In genomic region chr13:59515074-59515473, GRCm38 (mm10) we compare ENCODE assay signal across 8 mouse cellular contexts.
DNase-seq lines count a peak whose midpoint lies in the region; ATAC-seq and TF ChIP-seq lines count a peak whose summit lies in the region.
"Had no signal": no experiment of that assay in that cellular context is flagged by ENCODE, and none has a peak within 500 bp of the region (broad histone marks: within the 10 kb centered on the region; RNA-seq: fewer than 3 reads in every experiment).

No protein-coding gene starts in this region.

- DNase-seq in midbrain, embryonic 10.5 days (ENCODE audit: low spot score): peak; percentile 38
- DNase-seq in G1E (ENCODE audit: low spot score): peak; percentile 19
- DNase-seq in brain, adult 2 months (ENCODE audit: low read depth, low spot score): peak; percentile 67
- DNase-seq in gastrocnemius, postnatal 10 days: peak; percentile 47
- peak; percentile 55 for DNase-seq in lung, embryonic 14.5 days
- peak; percentile 42 for DNase-seq in thymus, postnatal 25 days

- no peak overlapping the region for H3K4me3 ChIP-seq in midbrain, embryonic 10.5 days
- no peak overlapping the region for H3K4me3 ChIP-seq in midbrain, embryonic 13.5 days (replicated peaks)
- H3K4me3 ChIP-seq in G1E (ENCODE audit: low read depth, low read length): no peak overlapping the region
- no peak overlapping the region for H3K4me3 ChIP-seq in lung, embryonic 14.5 days (ENCODE audit: low read depth, low read length)
- H3K4me3 ChIP-seq: midbrain, embryonic 12.5 days had no signal

- no peak overlapping the region for H3K27ac ChIP-seq in midbrain, embryonic 10.5 days (replicated peaks)
- no peak overlapping the region for H3K27ac ChIP-seq in midbrain, embryonic 13.5 days
- H3K27ac ChIP-seq in lung, embryonic 14.5 days (ENCODE audit: low read depth): no peak overlapping the region
- H3K27ac ChIP-seq: midbrain, embryonic 12.5 days had no signal

- no peak for ATAC-seq in midbrain, embryonic 13.5 days
- ATAC-seq in G1E (ENCODE audit: extremely low read depth, insufficient number of reproducible peaks, low FRiP score, poor library complexity, severe bottlenecking): peak; percentile 49
- ATAC-seq in lung, embryonic 14.5 days (ENCODE audit: insufficient read depth): no peak

- no peaks in the 10 kb centered on the region for H3K4me1 ChIP-seq in midbrain, embryonic 10.5 days
- H3K4me1 ChIP-seq in midbrain, embryonic 13.5 days (replicated peaks): no peaks in the 10 kb centered on the region
- H3K4me1 ChIP-seq in G1E (ENCODE audit: insufficient read depth, low read depth, low read length): peaks cover 7% of the 10 kb centered on the region; the same call in 1 of the 2 replicates
- no peaks in the 10 kb centered on the region for H3K4me1 ChIP-seq in lung, embryonic 14.5 days (ENCODE audit: insufficient read depth)
- H3K4me1 ChIP-seq: midbrain, embryonic 12.5 days had no signal

- no peak overlapping the region for H3K9ac ChIP-seq in midbrain, embryonic 13.5 days (replicated peaks)
- H3K9ac ChIP-seq in lung, embryonic 14.5 days: no peak overlapping the region
- H3K9ac ChIP-seq: midbrain, embryonic 12.5 days had no signal

- H3K4me2 ChIP-seq in midbrain, embryonic 13.5 days (replicated peaks): no peak overlapping the region
- no peak overlapping the region for H3K4me2 ChIP-seq in lung, embryonic 14.5 days
- H3K4me2 ChIP-seq: midbrain, embryonic 12.5 days had no signal

- no peaks in the 10 kb centered on the region for H3K27me3 ChIP-seq in midbrain, embryonic 10.5 days (ENCODE audit: low read depth, poor library complexity, severe bottlenecking)
- no peaks in the 10 kb centered on the region for H3K27me3 ChIP-seq in midbrain, embryonic 13.5 days
- no peaks in the 10 kb centered on the region for H3K27me3 ChIP-seq in G1E (ENCODE audit: insufficient read depth, low read length)
- no peaks in the 10 kb centered on the region for H3K27me3 ChIP-seq in lung, embryonic 14.5 days (ENCODE audit: insufficient read depth, low read length)
- H3K27me3 ChIP-seq: midbrain, embryonic 12.5 days had no signal

- TF ChIP-seq CTCF in G1E (IDR thresholded peaks at IDR 0.05; ENCODE audit: low read depth, low read length): peak; percentile 45
- peak; percentile 51 for TF ChIP-seq CTCF in lung, embryonic 14.5 days (IDR thresholded peaks at IDR 0.05; ENCODE audit: low read depth)

- H3K36me3 ChIP-seq in midbrain, embryonic 10.5 days: peaks cover 6% of the 10 kb centered on the region; the same call in 1 of the 2 replicates
- H3K36me3 ChIP-seq in midbrain, embryonic 13.5 days: peaks cover 27% of the 10 kb centered on the region
- peaks cover 85% of the 10 kb centered on the region for H3K36me3 ChIP-seq in G1E (replicated peaks)
- H3K36me3 ChIP-seq in lung, embryonic 14.5 days (ENCODE audit: insufficient read depth): peaks cover 13% of the 10 kb centered on the region; the same call in 1 of the 2 replicates

- 16% methylated on average over 7 of the region's 7 CpGs for WGBS in midbrain, embryonic 10.5 days
- 26% methylated on average over 7 of the region's 7 CpGs for WGBS in midbrain, embryonic 13.5 days
- WGBS in lung, embryonic 14.5 days: 33% methylated on average over 7 of the region's 7 CpGs

- no peaks in the 10 kb centered on the region for H3K9me3 ChIP-seq in midbrain, embryonic 10.5 days (replicated peaks)
- no peaks in the 10 kb centered on the region for H3K9me3 ChIP-seq in midbrain, embryonic 13.5 days
- no peaks in the 10 kb centered on the region for H3K9me3 ChIP-seq in G1E (replicated peaks)
- no peaks in the 10 kb centered on the region for H3K9me3 ChIP-seq in lung, embryonic 14.5 days (ENCODE audit: low read depth, low read length)
- H3K9me3 ChIP-seq: midbrain, embryonic 12.5 days had no signal
